Mouse (Mus musculus) limb, embryonic 14.5 days (tissue): ENCODE data around the gene Rab27a. TPM values are rescaled to one million over a fixed set of nuclear protein-coding genes. Genes with fewer than 3 reads are reported as not detected.

ENCODE experiments used
- ATAC-seq: fragments of 200-750 bp; cut with Nextera tagmentation; 2 replicates; pipeline ENCODE4 v1.8.0; 2017; ENCODE audit warnings: low read depth, moderate number of reproducible peaks, moderate TSS enrichment; ENCODE audit not compliant: low FRiP score
- DNase-seq: peaks from one replicate; pipeline ENCODE4 v3.0.0-alpha.2; 2015; ENCODE audit warnings: low spot score
- H3K27ac ChIP-seq: fragments of 300-500 bp; sonication (generic); replicated peaks from 2 replicates; pipeline ENCODE4 v1.5.1; 2014; ENCODE audit warnings: low read depth, mild to moderate bottlenecking, low read length, moderate library complexity, mixed read lengths
- H3K27me3 ChIP-seq: fragments of 300-500 bp; sonication (generic); 2 replicates; pipeline ENCODE4 v1.6.1; 2014; ENCODE audit warnings: low read length, mixed read lengths; ENCODE audit not compliant: control insufficient read depth, insufficient read depth
- H3K36me3 ChIP-seq: fragments of 300-500 bp; sonication (generic); 2 replicates; pipeline ENCODE4 v1.6.1; 2014; ENCODE audit warnings: mild to moderate bottlenecking, low read length, moderate library complexity, mixed read lengths; ENCODE audit not compliant: control insufficient read depth, insufficient read depth
- H3K4me1 ChIP-seq: fragments of 300-500 bp; sonication (generic); 2 replicates; pipeline ENCODE4 v1.6.1; 2014; ENCODE audit warnings: antibody characterized with exemption, low read length, mixed read lengths; ENCODE audit not compliant: control insufficient read depth, insufficient read depth
- H3K4me2 ChIP-seq: fragments of 300-500 bp; sonication (generic); replicated peaks from 2 replicates; pipeline ENCODE4 v1.6.1; 2014; ENCODE audit warnings: low read depth, mild to moderate bottlenecking, low read length, moderate library complexity; ENCODE audit not compliant: severe bottlenecking
- H3K4me3 ChIP-seq: fragments of 300-500 bp; sonication (generic); replicated peaks from 2 replicates; pipeline ENCODE4 v1.5.1; 2014; ENCODE audit warnings: low read length
- H3K9ac ChIP-seq: fragments of 300-500 bp; sonication (generic); 2 replicates; pipeline ENCODE4 v1.6.1; 2014; ENCODE audit warnings: mild to moderate bottlenecking, low read depth, low read length, moderate library complexity; ENCODE audit not compliant: severe bottlenecking
- H3K9me3 ChIP-seq: fragments of 300-500 bp; sonication (generic); 2 replicates; pipeline ENCODE4 v1.6.1; 2016; ENCODE audit warnings: low read length; ENCODE audit not compliant: control insufficient read depth
- POLR2A ChIP-seq: fragments of 200-500 bp; IDR thresholded peaks from 2 replicates; pipeline ENCODE4 v1.8.0; 2012; ENCODE audit warnings: inconsistent platforms, mild to moderate bottlenecking, moderate library complexity, borderline replicate concordance; ENCODE audit not compliant: insufficient read depth, insufficient read length; ENCODE audit errors: extremely low read depth
- WGBS: fragments of 180-500 bp; shearing (Covaris S2); extraction: QIAGEN DNeasy Blood & Tissue Kit; methylation state at CpG from one replicate; pipeline ENCODE4 v1.1.7; 2014; 5-methylcytosine and 5-hydroxymethylcytosine counted together
- polyA plus RNA-seq, 2 experiments: library from polyadenylated mRNA; depleted of rRNA in 1 of 2; stranded (reverse) in 1 of 2; unstranded in 1 of 2; fragments of >200 nt; fragmentation: Nextera tagmentation in 1 of 2; extraction: Ambion mirVana in 1 of 2; gene quantifications; 2 replicates each; pipeline versions ENCODE4 v1.2.1 to v1.2.3; 2012 to 2014

The Rab27a gene
- polyA plus RNA-seq, 2 experiments, result 2.8 to 5.7 TPM

DNA sequence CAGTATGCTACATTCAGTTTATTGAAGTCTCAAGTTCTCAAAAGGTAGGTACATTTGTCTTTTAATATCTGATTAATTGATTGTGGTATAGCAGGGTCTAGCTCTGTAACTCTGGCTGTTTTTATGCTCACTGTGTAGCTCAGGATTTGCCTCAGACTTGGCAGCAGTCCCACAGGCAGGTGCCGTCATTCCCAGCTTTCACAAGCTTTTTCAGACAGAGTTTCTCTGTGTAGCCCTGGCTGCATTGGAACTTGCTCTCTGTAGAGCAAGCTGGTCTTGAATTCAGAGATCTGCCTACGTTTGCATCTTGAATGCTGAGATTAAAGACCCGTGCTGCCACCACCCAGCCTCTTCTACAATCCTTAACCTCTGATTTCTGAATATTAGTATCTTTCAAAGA, 42.5 kb upstream of the Rab27a start:
- ATAC-seq, result no peak
- WGBS, result 57% methylated on average over 3 of the region's 3 CpGs

DNA sequence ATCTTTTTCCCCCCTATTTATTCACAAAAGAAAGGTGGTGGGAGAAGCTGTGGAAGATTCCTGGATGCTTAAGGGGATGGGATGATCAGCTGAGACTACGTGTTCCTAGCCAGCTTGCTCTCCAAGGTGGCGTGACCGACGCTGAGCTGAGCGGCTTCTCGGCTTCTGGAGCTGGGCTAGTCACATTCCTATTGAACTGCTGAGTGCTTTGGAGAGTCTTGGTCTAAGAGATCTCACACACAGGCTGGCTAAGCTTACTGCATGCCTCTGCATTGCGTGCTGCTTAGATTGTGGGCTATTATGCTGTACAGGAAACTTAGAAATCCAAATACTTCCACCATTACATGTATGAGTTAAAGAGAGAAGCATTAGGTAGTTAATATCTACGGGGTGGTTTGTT, 40.6 kb upstream of the Rab27a start:
- 77% methylated on average over 8 of the region's 8 CpGs for WGBS
- no peak for TF ChIP-seq POLR2A
- no peaks in the 10 kb centered on the region for H3K27me3 ChIP-seq
- no peaks in the 10 kb centered on the region for H3K9me3 ChIP-seq
- no peak overlapping the region for H3K4me2 ChIP-seq
- H3K27ac ChIP-seq, result no peak overlapping the region
- H3K36me3 ChIP-seq, result peaks cover 13% of the 10 kb centered on the region
- ATAC-seq, result no peak
- no peaks in the 10 kb centered on the region for H3K4me1 ChIP-seq
- DNase-seq, result no peak
- no peak overlapping the region for H3K9ac ChIP-seq
- no peak overlapping the region for H3K4me3 ChIP-seq

More for the DNA sequence above, 42.5 kb upstream of the Rab27a start:
- Histone ChIP-seq H3K9ac (no peak overlapping the region), H3K4me1 (no peaks in the 10 kb centered on the region), H3K36me3 (peaks cover 13% of the 10 kb centered on the region), H3K9me3 (no peaks in the 10 kb centered on the region), H3K4me2 (no peak overlapping the region), H3K27me3 (no peaks in the 10 kb centered on the region), H3K27ac (no peak overlapping the region), H3K4me3 (no peak overlapping the region)
- no peak for DNase-seq
- no peak for TF ChIP-seq POLR2A

DNA sequence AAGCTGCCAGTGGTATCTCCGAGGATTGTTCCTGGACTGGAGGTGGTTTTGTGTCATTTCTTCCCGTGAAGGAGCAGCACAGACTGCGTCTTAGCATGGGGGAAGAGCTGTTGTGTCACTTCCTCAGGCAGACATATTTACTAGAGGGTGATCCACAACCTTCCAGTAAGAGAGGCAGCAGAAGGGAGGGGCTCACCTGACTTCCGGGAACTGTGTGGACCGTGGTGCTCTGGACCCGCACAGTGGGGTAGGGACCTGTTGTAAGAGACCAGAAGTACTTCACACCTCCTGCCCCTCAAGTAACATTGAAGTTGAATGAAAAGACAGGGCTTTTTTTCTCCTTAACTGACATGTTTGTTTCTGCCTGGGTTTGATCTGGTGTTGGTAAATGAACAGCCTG, 39.5 kb upstream of the Rab27a start:
- H3K9me3 ChIP-seq, result no peaks in the 10 kb centered on the region
- no peak overlapping the region for H3K4me3 ChIP-seq
- DNase-seq (no peak), ATAC-seq (no peak)
- H3K9ac ChIP-seq, result no peak overlapping the region
- H3K4me2 ChIP-seq, result no peak overlapping the region
- H3K27me3 ChIP-seq, result no peaks in the 10 kb centered on the region
- TF ChIP-seq POLR2A, result no peak
- no peaks in the 10 kb centered on the region for H3K4me1 ChIP-seq
- 89% methylated on average over 6 of the region's 6 CpGs for WGBS
- H3K27ac ChIP-seq, result no peak overlapping the region
- peaks cover 17% of the 10 kb centered on the region for H3K36me3 ChIP-seq

DNA sequence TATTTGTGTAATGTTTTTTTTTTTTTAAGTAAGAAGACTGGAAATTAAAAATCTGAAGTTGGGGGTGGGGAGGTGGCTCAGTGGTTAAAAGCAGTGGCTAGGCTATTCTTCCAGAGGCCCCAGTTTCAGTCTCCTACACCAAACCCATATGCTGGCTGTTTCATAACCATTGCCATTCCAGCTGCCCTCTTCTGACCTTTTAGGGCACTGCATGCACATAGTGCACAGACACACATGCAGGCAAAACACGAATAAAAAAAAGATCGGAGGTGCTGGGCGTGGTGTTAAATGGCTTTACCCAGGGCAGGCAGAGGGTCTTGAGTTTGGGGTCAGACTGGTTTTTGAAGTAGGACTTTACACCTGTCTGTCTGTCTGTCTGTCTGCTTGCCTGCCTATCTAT, 38.5 kb upstream of the Rab27a start:
- WGBS, result 96% methylated on average over 3 of the region's 3 CpGs
- Histone ChIP-seq H3K9ac (no peak overlapping the region), H3K4me2 (no peak overlapping the region), H3K4me1 (no peaks in the 10 kb centered on the region), H3K9me3 (no peaks in the 10 kb centered on the region), H3K27me3 (no peaks in the 10 kb centered on the region), H3K4me3 (no peak overlapping the region), H3K36me3 (peaks cover 26% of the 10 kb centered on the region), H3K27ac (no peak overlapping the region)
- ATAC-seq, result no peak
- TF ChIP-seq POLR2A, result no peak
- no peak for DNase-seq

DNA sequence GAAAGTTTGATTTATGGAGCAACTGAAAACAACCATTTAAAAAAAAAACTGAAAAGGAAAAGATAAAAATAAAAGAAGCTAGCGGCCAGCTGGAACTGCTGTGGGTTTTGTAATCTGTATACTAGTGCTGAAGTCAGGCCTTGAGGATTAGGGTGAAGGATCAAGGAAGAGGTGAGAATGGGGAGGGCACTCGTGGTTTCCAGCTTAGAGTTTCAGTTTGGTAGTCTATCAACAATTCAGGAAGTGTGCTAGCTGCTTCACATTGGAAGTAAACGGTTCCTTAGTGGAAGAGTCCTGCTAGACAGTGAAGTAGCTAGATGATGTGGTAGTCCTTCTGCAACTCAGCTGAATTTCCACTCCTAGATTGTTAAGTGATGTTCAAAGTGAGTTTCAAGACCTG, 36.3 kb upstream of the Rab27a start:
- Histone ChIP-seq H3K4me2 (no peak overlapping the region), H3K9me3 (no peaks in the 10 kb centered on the region), H3K4me3 (no peak overlapping the region), H3K27me3 (no peaks in the 10 kb centered on the region), H3K9ac (no peak overlapping the region), H3K4me1 (no peaks in the 10 kb centered on the region), H3K36me3 (peaks cover 38% of the 10 kb centered on the region), H3K27ac (no peak overlapping the region)
- 70% methylated on average over 3 of the region's 3 CpGs for WGBS
- TF ChIP-seq POLR2A, result no peak
- no peak for ATAC-seq
- DNase-seq, result no peak

DNA sequence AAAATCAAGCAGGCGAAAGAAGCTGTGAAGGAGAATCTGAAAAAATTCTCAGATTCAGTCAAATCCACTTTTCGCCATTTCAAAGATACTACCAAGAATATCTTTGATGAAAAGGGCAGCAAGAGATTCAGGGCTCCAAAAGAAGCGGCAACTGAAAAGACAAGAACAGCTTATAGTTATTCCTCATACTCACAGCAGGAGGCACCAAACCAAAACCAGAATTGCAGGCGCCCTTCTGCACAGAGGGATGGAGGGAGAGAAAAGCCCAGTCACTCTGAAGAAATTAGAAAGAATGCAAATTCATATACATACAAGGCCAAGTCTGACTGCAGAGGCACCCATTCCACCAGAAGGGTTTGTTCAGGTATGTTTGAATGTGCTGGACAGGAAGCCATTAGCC, 32.0 kb upstream of the Rab27a start:
- H3K9me3 ChIP-seq, result no peaks in the 10 kb centered on the region
- TF ChIP-seq POLR2A, result no peak
- H3K9ac ChIP-seq, result no peak overlapping the region
- no peaks in the 10 kb centered on the region for H3K27me3 ChIP-seq
- H3K36me3 ChIP-seq, result peaks cover 64% of the 10 kb centered on the region
- H3K4me3 ChIP-seq, result no peak overlapping the region
- no peak for DNase-seq
- H3K4me1 ChIP-seq, result no peaks in the 10 kb centered on the region
- ATAC-seq, result no peak
- H3K4me2 ChIP-seq, result no peak overlapping the region
- no peak overlapping the region for H3K27ac ChIP-seq
- WGBS, result 91% methylated on average over 4 of the region's 4 CpGs
